Mouse (Mus musculus) frontal cortex, postnatal 10 days (tissue): Measurements from ENCODE around the gene Ankrd11.
"Not testable (repeated sequence)": the region's sequence is repeated elsewhere in the genome, so short reads cannot be mapped to it uniquely, and the experiment has no call there.

Experiments used
- DNase-seq, 2 experiments: peaks; one replicate each; pipeline ENCODE4 v3.0.0; 2022; ENCODE audit warnings: low spot score in 2 of 2, mixed read lengths in 1 of 2

The Ankrd11 gene

GRCm38 (mm10) chr8:123042158-123042973 lies at the start of gene Ankrd11:
Gene Ankrd11 (minus strand): TSS chr8:123042277.
- peak; percentile 99 to 100 for DNase-seq

DNA sequence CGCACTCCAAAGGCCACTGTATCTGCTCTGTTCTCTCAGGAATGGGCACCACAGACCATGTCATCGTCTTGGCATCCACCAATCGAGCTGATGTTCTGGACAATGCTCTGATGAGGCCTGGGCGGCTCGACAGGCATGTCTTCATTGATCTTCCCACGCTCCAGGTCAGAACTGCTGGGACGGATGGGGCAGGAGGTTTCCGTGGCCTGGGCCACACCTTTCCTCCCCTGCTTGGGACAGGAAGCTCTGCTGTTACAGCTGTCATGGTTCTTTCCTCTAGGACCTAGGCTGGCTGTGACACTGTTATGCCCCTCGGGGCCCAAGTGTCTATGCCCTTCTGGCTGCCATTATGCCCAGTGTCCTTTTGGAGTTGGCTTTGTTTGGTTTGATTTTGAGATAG lies 45.2 kb upstream of the Ankrd11 start:
- DNase-seq: no peak

GRCm38 (mm10) chr8:123083610-123084009 lies 41.5 kb upstream of the Ankrd11 start:
- peak; percentile 37 to 65 for DNase-seq

DNA sequence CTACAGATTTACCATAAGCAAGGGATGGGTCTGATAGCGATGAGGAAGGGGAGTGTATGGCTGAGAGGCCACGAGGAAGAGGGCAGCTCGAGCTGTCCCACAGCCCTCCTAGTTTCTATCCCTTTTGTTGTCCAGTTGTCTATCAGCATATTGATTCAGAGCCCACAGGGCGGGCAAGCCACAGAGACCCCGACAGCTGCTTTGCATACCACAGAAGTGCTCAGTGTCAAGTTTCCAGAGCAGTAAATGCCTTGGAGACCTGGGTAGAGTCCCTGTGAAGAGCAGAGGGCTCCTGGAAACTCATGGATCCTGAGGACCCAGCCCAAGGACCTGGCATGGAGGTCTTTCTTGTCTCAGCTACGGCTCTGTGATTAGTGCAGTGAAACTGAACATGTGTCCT lies 40.9 kb upstream of the Ankrd11 start:
- no peak for DNase-seq

DNA sequence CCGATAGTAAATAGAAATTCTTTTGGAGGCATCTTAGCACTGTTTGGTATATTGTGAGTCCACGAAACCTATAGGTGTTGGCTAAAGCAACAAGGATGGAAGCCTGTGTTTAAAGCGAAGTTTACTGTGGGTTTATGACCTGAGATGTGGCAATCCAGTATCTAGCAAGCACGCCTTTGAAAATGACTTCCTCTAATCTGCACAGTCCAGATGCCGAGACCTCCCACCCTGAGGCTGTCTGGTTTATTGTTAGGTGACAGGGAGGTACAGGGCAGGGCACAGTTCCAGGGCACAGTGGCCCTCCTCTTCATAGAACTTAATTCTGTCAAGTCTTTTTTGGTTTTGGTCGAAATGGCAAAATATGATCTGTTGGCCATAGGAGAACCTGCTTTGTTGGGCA lies 35.1 kb upstream of the Ankrd11 start:
- DNase-seq: no peak

DNA sequence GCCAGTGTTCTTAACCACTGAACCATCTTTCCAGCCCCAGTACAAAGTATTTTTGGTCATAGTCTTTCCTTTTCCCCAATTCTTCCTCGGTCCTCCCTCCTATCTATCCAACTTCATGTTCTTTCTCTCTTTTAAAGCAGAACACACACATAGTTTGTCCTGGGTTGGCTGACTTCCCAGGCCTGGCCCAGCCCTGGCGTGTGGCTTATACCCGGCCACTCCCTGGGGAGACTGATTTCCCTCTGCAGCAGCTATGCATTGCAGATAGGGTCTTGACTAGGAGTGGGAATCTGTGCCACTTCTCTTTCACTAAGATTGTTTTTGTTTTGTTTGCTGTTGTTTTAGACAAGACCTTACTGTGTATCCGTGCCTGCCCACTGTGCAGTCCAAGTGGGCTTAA lies 29.1 kb upstream of the Ankrd11 start:
- DNase-seq: no peak

DNA sequence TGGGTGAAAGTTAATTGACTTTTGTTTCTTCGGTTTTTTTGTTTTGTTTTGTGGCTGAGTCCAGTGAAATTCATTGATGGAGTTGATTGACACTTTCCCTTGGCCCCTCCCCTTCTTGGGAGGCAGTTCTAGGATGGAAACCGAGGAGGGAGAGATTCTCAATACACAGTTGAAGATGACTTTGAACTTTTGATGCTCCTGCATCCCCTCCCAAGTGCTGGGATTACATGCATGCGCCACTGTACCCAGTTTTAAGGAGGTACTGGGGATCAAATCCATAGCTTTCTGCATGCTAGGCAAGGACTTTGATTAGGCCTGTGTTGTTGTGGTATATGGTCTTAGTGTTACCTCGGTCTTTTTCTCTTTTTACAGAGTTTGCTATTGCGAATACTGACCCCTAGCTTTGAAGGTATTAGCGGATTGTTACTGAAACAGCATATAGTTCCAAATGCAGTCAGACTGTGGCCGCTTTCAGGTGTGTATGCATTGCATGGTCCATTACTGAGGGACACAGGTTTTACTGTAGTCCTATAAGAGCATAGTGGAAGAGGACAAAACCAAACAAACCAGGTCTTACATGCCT lies 24.1 kb upstream of the Ankrd11 start:
- no peak for DNase-seq

DNA sequence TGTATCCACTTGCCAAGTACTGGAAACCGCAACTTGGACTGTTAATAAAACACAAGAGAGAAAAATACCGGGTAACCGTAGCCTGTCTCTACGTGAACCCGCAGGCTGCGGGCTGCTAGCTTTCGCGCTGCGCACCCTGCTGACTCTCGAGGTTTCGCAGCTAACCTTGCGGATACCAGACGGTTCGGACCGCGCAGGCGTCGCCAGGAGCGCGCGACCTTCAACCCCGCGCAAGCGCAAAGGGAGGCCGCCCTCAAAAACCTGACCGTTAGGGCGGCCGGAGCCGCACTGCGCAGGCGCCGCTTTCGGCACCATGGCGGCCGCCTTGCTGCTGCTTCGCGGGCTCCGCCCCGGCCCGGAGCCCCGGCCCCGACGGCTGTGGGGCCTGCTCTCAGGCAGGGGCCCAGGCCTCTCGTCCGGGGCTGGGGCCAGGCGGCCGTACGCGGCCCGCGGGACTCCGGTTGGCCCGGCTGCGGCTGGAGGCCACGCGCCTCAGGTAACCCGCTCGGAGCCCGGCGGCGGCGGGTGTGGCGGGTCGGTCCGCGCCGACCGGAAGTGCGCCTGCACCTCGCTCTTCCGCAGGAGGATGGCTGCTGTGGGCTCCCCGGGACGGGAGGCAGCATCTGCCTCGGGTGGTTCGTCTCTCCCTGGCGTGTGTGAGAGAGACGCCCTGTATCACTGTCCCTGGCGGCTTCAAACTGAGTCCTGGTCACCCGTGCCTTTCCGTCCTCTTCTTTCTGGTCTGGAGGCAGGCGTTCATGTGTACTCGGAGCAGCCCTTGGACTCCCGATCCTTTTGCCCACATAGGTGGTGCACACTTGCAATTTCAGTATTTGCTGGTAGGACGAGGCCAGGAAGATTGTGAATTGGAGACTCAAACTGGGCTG lies 23.4 kb upstream of the Ankrd11 start:
- peak; percentile 88 to 94 for DNase-seq

DNA sequence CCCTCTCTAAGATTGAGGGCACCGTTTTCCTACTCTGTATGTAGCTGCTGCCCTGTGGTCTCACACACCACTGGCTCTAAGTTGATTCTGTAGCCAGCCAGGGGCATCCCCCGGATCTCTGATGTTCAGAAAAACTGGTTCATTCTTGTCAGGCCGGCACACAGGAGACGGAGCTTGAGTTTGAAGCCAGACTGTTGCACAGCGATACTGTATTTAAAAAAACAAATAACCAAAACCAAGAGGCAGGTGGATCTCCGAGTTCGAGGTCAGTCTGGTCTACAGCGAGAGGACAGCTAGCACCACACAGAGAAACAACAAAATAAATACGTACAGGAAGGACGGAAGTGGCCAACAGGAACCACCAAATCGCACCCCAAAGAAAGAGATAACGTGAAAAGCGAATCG lies 22.7 kb upstream of the Ankrd11 start:
- DNase-seq: no peak

GRCm38 (mm10) chr8:123064072-123064471 lies 22.0 kb upstream of the Ankrd11 start:
- no peak for DNase-seq

- DNase-seq: no peak
Observed at GRCm38 (mm10) chr8:123062721-123063120, 20.6 kb upstream of the Ankrd11 start, which contains the start of gene Spg7. Gene Spg7 (plus strand): TSS chr8:123062942.

GRCm38 (mm10) chr8:123051458-123051857 lies 9.4 kb upstream of the Ankrd11 start:
- no peak for DNase-seq

DNA sequence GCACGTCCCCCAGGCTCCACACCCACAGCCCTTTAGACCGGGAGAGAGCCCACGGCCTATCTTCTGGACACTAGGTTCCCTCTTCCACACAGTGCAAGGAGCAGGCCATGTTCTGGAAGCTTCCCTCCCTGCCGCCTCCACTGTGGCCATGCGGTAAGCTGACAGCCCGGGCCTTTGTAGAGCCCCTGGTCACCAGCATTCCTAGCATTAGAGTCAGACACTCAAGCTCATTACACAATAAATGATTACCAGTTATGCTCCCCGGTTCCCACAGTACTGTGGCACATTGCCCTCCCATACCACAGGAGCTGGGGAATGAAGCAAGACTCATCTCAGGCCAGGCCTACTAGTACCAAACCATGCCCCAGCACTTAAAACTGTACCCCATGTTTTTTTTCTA lies 6.3 kb upstream of the Ankrd11 start:
- no peak for DNase-seq

GRCm38 (mm10) chr8:123047827-123048226 lies 5.8 kb upstream of the Ankrd11 start:
- no peak for DNase-seq

GRCm38 (mm10) chr8:123046706-123047105 lies 4.6 kb upstream of the Ankrd11 start:
- no peak for DNase-seq

GRCm38 (mm10) chr8:123044743-123045425 lies 2.8 kb upstream of the Ankrd11 start:
- not testable (repeated sequence) for DNase-seq

DNA sequence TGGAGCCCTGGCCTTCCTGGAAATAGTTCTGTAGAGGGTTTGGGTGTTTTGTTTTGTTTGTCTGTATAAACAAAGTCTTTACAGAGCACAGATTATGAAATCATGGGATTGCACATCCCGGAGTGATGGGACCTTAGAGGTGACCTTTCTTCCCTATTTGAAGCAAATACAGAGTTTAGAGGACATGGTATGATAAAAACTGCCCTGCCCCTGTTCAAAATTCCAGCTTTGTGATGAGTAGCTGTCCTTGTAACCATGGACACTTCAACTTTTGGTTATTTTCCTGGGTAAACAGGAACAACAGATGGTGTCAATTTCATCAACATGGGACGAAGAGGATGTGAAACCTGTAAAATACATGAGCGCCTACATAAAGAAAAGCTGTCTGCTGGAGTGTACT lies 1.9 kb upstream of the Ankrd11 start:
- no peak for DNase-seq

GRCm38 (mm10) chr8:123042974-123043625 lies 1.0 kb upstream of the Ankrd11 start:
- DNase-seq: no peak

DNA sequence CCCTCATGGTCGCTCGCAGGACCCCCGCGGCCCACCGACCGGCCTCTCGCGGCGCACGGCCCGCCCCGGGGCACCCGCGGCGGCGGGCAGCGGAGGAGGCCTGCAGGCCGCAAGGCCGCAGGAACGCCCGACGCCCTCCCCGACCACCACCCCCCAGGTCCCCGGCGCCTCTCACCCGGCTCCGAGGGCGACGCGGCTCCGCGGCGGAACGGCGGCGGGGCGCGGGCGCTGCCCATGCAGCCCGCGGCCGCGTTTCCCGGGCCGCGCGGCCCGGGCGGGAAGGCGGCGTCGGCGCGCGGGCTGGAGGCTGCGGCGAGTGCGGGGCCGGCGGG lies 337 bp downstream of the Ankrd11 start:
- DNase-seq: no peak

GRCm38 (mm10) chr8:123041008-123041773 lies 886 bp downstream of the Ankrd11 start:
- peak; percentile 53 to 61 for DNase-seq
